Mouse (Mus musculus): ENCODE results near the gene Slc30a3. TPM values are rescaled to one million over a fixed set of nuclear protein-coding genes. Genes with fewer than 3 reads are reported as not detected.
A peak's percentile ranks its signal among the peaks of the same experiment; 100 is the strongest.
"Not testable (repeated sequence)": the region's sequence is repeated elsewhere in the genome, so short reads cannot be mapped to it uniquely, and the experiment has no call there.

The Slc30a3 gene
- total RNA-seq, 2 experiments from 2014 or later, result not detected

GRCm38 (mm10) chr5:31054261-31055215 lies 53.5 kb downstream of the Slc30a3 start, which contains the start of gene Cad:
Gene Cad (plus strand): TSS chr5:31054780.
- peak; percentile 92 to 94 for DNase-seq
- intact Hi-C loops (cut with DNase I), result loop anchor here (5.0 kb wide), 1 partner anchor 53 kb away; the partner anchor contains the start of genes Dnajc5g and Slc30a3

- DNase-seq; intact Hi-C loops (cut with DNase I): not testable (repeated sequence)
These were observed 54.3 kb downstream of the Slc30a3 start for GRCm38 (mm10) chr5:31053728-31054127.

GRCm38 (mm10) chr5:31050427-31050826 lies 57.6 kb downstream of the Slc30a3 start:
- DNase-seq, result no peak
- intact Hi-C loops (cut with DNase I), result no loop called here

GRCm38 (mm10) chr5:31048763-31049641 lies 59.0 kb downstream of the Slc30a3 start, which contains the start of gene Slc5a6:
Gene Slc5a6 (minus strand): TSS chr5:31048924.
- no peak for DNase-seq
- intact Hi-C loops (cut with DNase I), result no loop called here

GRCm38 (mm10) chr5:31047848-31048762 lies 59.9 kb downstream of the Slc30a3 start, which contains the start of gene Atraid:
Gene Atraid (plus strand): TSS chr5:31048312.
- peak; percentile 99 for DNase-seq
- intact Hi-C loops (cut with DNase I), result no loop called here

GRCm38 (mm10) chr5:31047074-31047473 lies 61.0 kb downstream of the Slc30a3 start:
- intact Hi-C loops (cut with DNase I), result no loop called here
- DNase-seq, result no peak

GRCm38 (mm10) chr5:31046416-31046815 lies 61.6 kb downstream of the Slc30a3 start:
- intact Hi-C loops (cut with DNase I), result no loop called here
- no peak for DNase-seq

- no peak for DNase-seq
- intact Hi-C loops (cut with DNase I), result no loop called here
These were observed 69.7 kb downstream of the Slc30a3 start for GRCm38 (mm10) chr5:31038171-31038845.

- DNase-seq; intact Hi-C loops (cut with DNase I): not testable (repeated sequence)
These were observed 71.5 kb downstream of the Slc30a3 start for GRCm38 (mm10) chr5:31036556-31036955.

Other genes starting within 250 kb of the Slc30a3 start
- 10 to 100 TPM; 25.0 to 31.5 TPM for gene Tmem214, start 240.2 kb downstream of the Slc30a3 start, total RNA-seq (2021)
- 1 to 10 TPM; 1.6 to 3.0 TPM for gene Agbl5, start 219.5 kb downstream of the Slc30a3 start, total RNA-seq (2021)
- 10 to 100 TPM; 94.1 to 99.6 TPM for gene Ost4, start 200.4 kb downstream of the Slc30a3 start, total RNA-seq (2021)
- gene Emilin1, start 194.8 kb downstream of the Slc30a3 start, total RNA-seq (2021), result 1 to 10 TPM; 4.8 to 7.0 TPM
- gene Khk, start 186.8 kb downstream of the Slc30a3 start, total RNA-seq (2021), result 10 to 100 TPM; 27.1 to 30.3 TPM
- gene Cgref1, start 162.6 kb downstream of the Slc30a3 start, total RNA-seq (2021), result 1 to 10 TPM; 2.5 TPM
- gene Preb, start 147.9 kb downstream of the Slc30a3 start, total RNA-seq (2021), result 10 to 100 TPM; 76.7 to 86.2 TPM
- under 1 TPM; 0.15 to 0.32 TPM for gene Tcf23, start 139.6 kb downstream of the Slc30a3 start, total RNA-seq (2021)
- 10 to 100 TPM; 42.4 to 43.6 TPM for gene Atraid, start 59.9 kb downstream of the Slc30a3 start, total RNA-seq (2021)
- 1 to 10 TPM; 2.5 to 3.8 TPM for gene Slc5a6, start 59.3 kb downstream of the Slc30a3 start, total RNA-seq (2021)
- gene Cad, start 53.5 kb downstream of the Slc30a3 start, total RNA-seq (2021), result 10 to 100 TPM; 21.3 to 21.7 TPM
- gene Dnajc5g, start 2.0 kb downstream of the Slc30a3 start, total RNA-seq (2021), result not detected
- 100 to 1,000 TPM; 349 to 367 TPM for gene Trim54, start 8.5 kb upstream of the Slc30a3 start, total RNA-seq (2021)
- gene Ucn, start 30.6 kb upstream of the Slc30a3 start, total RNA-seq (2021), result not detected
- gene Mpv17, start 46.0 kb upstream of the Slc30a3 start, total RNA-seq (2021), result 10 to 100 TPM; 19.1 to 23.9 TPM
- gene Gm29609, start 71.7 kb upstream of the Slc30a3 start, total RNA-seq (2021), result 1 to 10 TPM in 1 of 2 experiments, under 1 TPM in 1; 0.59 to 1.7 TPM
- 10 to 100 TPM; 17.8 to 20.8 TPM for gene Gtf3c2, start 71.9 kb upstream of the Slc30a3 start, total RNA-seq (2021)
- gene Snx17, start 85.0 kb upstream of the Slc30a3 start, total RNA-seq (2021), result 10 to 100 TPM; 28.1 to 29.7 TPM
- gene Eif2b4, start 85.2 kb upstream of the Slc30a3 start, total RNA-seq (2021), result 10 to 100 TPM; 44.1 to 52.9 TPM
- gene Zfp513, start 94.1 kb upstream of the Slc30a3 start, total RNA-seq (2021), result 1 to 10 TPM; 5.1 to 5.8 TPM
- 10 to 100 TPM; 33.9 to 47.2 TPM for gene Ppm1g, start 112.5 kb upstream of the Slc30a3 start, total RNA-seq (2021)
- gene Nrbp1, start 132.6 kb upstream of the Slc30a3 start, total RNA-seq (2021), result 10 to 100 TPM; 51.1 to 60.0 TPM
- not detected for gene Gm9970, start 133.0 kb upstream of the Slc30a3 start, total RNA-seq (2021)
- gene Krtcap3, start 143.5 kb upstream of the Slc30a3 start, total RNA-seq (2021), result 1 to 10 TPM in 1 of 2 experiments, under 1 TPM in 1; 0.81 to 1.6 TPM
- gene Ift172, start 182.9 kb upstream of the Slc30a3 start, total RNA-seq (2021), result 10 to 100 TPM; 20.3 to 26.3 TPM
- 1 to 10 TPM in 1 of 2 experiments, under 1 TPM in 1; 0.74 to 1.3 TPM for gene Fndc4, start 187.8 kb upstream of the Slc30a3 start, total RNA-seq (2021)
- gene Gckr, start 189.2 kb upstream of the Slc30a3 start, total RNA-seq (2021), result not detected

All from gastrocnemius, postnatal 36 days (tissue).